Mouse (Mus musculus) embryonic facial prominence, embryonic 13.5 days (tissue): ENCODE measurements at regions not wholly inside any gene's neighbourhood (a gene's known extent, or its start where the extent isn't known, plus 50 kb on each side); places are given as distances from the start of the nearest gene placed in this dataset.
"Not testable (repeated sequence)": the region's sequence is repeated elsewhere in the genome, so short reads cannot be mapped to it uniquely, and the experiment has no call there.

Source experiments
- ATAC-seq: fragments of 200-750 bp; cut with Nextera tagmentation; 2 replicates; pipeline ENCODE4 v1.8.0; 2017; ENCODE audit warnings: low read depth; ENCODE audit not compliant: insufficient number of reproducible peaks, insufficient read depth, low FRiP score, low TSS enrichment
- H3K27ac ChIP-seq: fragments of 300-500 bp; sonication (generic); 2 replicates; pipeline ENCODE4 v1.5.1; 2015; ENCODE audit warnings: moderate library complexity, mild to moderate bottlenecking, inconsistent platforms
- H3K27me3 ChIP-seq: fragments of 300-500 bp; sonication (generic); 2 replicates; pipeline ENCODE4 v1.6.1; 2015; ENCODE audit warnings: mild to moderate bottlenecking, inconsistent platforms
- H3K36me3 ChIP-seq: fragments of 300-500 bp; sonication (generic); 2 replicates; pipeline ENCODE4 v1.6.1; 2015; ENCODE audit warnings: mild to moderate bottlenecking, inconsistent platforms
- H3K4me1 ChIP-seq: fragments of 300-500 bp; sonication (generic); 2 replicates; pipeline ENCODE4 v1.6.1; 2015; ENCODE audit warnings: inconsistent platforms
- H3K4me2 ChIP-seq: fragments of 300-500 bp; sonication (generic); 2 replicates; pipeline ENCODE4 v1.6.1; 2015; ENCODE audit warnings: moderate library complexity, mild to moderate bottlenecking, inconsistent platforms
- H3K4me3 ChIP-seq: fragments of 300-500 bp; sonication (generic); 2 replicates; pipeline ENCODE4 v1.5.1; 2015; ENCODE audit warnings: mild to moderate bottlenecking, inconsistent platforms
- H3K9ac ChIP-seq: fragments of 300-500 bp; sonication (generic); 2 replicates; pipeline ENCODE4 v1.6.1; 2015; ENCODE audit warnings: mild to moderate bottlenecking, inconsistent platforms
- H3K9me3 ChIP-seq: fragments of 300-500 bp; sonication (generic); 2 replicates; pipeline ENCODE4 v1.6.1; 2016; ENCODE audit warnings: inconsistent platforms
- WGBS: fragments of 180-500 bp; shearing (Covaris S2); methylation state at CpG from one replicate; pipeline ENCODE4 v1.1.7; 2015; ENCODE audit warnings: mixed read lengths; 5-methylcytosine and 5-hydroxymethylcytosine counted together

DNA sequence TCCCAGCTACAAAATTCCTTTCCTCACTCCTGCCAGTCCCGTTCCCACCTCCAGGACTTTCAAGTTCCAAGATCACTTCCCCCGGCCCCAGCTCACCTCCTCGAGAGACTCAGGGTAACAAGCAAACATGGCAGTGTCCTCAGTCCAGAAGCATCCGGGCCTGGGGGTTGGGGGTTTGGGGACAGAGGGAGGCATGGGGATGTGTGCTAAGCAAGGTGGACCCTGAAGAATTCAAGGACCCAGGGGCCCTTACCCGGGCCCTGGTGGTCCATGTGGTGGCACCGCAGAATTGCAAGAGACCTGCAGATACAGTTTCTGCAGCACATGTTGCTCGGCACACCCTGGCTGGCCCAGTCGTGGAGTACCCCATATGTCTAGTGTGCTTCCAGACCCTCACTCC, 269.9 kb upstream of the Ube2e3 start:
- whole genome bisulfite sequencing: 91% methylated on average over 8 of the region's 8 CpGs
- Histone ChIP-seq H3K9me3 (no peaks in the 10 kb centered on the region), H3K4me3 (no peak overlapping the region), H3K4me2 (no peak overlapping the region), H3K27me3 (no peaks in the 10 kb centered on the region), H3K27ac (no peak overlapping the region), H3K9ac (no peak overlapping the region), H3K4me1 (no peaks in the 10 kb centered on the region), H3K36me3 (no peaks in the 10 kb centered on the region)
- ATAC-seq: no peak

DNA sequence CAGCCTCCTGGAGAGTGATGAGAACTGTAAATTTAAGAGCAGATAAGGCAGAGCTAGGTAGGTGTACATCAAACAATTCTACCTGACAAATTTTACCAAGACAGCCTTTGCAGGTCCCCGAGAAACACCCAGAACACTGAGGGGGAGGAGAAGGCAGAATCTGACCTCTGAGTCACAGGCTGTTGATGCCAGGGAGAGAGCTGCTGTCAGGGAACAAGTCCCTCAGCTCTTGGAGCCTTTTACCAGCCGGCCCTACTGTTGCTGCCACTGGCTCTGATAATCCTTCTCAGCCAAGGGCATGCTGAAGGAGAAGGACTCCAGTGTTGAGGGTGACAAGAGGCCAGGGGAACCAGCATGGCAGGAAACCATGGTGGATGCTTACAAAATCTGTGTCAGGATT, 271.7 kb upstream of the Ube2e3 start:
- ATAC-seq: no peak
- WGBS: 59% methylated on average over 2 of the region's 2 CpGs

DNA sequence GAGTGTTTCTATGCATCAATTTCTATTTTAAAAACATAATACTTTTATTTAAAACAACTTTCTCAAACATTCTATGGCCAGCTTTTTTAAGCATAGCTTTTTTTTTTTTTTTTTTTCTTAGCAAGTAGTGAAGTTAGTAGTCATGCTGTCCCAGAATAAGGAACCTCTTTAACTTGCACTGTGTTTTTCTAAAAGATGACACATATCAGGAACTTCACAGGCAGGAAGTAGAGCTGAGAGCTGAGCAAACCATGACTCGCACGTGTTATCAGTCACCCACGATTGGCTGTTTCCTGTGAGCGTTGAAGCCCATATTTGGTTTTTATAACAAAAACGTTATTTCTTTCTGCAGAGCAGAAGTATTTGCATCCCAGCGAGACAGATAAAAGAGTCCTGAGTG, 287.9 kb upstream of the Ube2e3 start:
- Histone ChIP-seq H3K27me3 (no peaks in the 10 kb centered on the region), H3K9ac (no peak overlapping the region), H3K36me3 (no peaks in the 10 kb centered on the region), H3K9me3 (no peaks in the 10 kb centered on the region), H3K27ac (no peak overlapping the region), H3K4me3 (no peak overlapping the region), H3K4me1 (no peaks in the 10 kb centered on the region), H3K4me2 (no peak overlapping the region)
- WGBS: 74% methylated on average over 6 of the region's 6 CpGs
- ATAC-seq: no peak

More for the DNA sequence above, 271.7 kb upstream of the Ube2e3 start:
- no peak overlapping the region for H3K27ac ChIP-seq
- H3K4me3 ChIP-seq: no peak overlapping the region
- no peak overlapping the region for H3K4me2 ChIP-seq
- no peaks in the 10 kb centered on the region for H3K9me3 ChIP-seq
- no peaks in the 10 kb centered on the region for H3K27me3 ChIP-seq
- no peak overlapping the region for H3K9ac ChIP-seq
- no peaks in the 10 kb centered on the region for H3K36me3 ChIP-seq
- H3K4me1 ChIP-seq: no peaks in the 10 kb centered on the region

DNA sequence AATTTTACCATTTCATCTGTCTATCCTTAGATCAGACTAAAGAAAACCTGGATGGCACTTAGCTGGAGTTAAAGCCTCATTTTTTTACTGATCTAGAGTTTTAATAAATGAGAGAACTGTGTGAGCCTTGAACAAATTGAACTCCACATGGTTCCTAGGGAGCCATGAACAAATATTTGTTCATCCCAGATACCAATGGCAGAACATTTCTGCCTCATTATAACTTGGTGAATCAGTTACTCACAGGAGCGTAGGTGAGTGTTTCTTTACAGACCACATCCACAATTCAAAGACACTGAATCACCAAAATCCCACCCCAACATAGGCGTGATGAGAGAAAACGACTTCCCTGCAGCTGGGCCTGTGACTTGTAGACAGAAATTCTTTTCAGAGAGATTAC, 295.4 kb upstream of the Ube2e3 start:
- ATAC-seq: no peak
- Histone ChIP-seq H3K36me3 (no peaks in the 10 kb centered on the region), H3K4me2 (no peak overlapping the region), H3K27ac (no peak overlapping the region), H3K27me3 (no peaks in the 10 kb centered on the region), H3K9ac (no peak overlapping the region), H3K9me3 (no peaks in the 10 kb centered on the region), H3K4me1 (no peaks in the 10 kb centered on the region), H3K4me3 (no peak overlapping the region)
- 74% methylated on average over 3 of the region's 3 CpGs for WGBS

DNA sequence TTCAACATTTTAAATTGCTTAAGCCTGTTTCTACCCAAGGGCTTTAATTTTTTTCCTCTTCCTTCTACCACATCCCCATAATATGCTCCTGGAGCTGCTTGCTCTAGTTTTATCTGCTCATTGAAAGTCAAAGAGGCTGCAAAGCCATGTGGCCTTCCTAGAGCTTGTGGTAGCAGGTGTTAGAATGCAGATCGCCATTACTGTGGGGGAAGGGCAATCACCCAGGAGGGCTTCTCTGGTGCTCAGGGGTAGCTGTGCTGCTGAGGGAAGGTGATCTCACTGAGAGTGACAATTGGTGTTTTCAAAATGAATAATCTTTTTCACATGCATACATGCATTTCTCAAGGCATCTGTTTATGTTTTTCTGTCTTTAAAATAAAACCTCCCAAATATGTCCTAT, 309.8 kb upstream of the Ube2e3 start:
- WGBS: 39% methylated on average over 1 of the region's 1 CpGs
- ATAC-seq: no peak
- no peaks in the 10 kb centered on the region for H3K9me3 ChIP-seq
- no peak overlapping the region for H3K4me3 ChIP-seq
- H3K36me3 ChIP-seq: no peaks in the 10 kb centered on the region
- H3K27me3 ChIP-seq: 0 out of 2 replicates have a peak, but pooled peaks cover 8% of the 10 kb centered on the region
- H3K4me2 ChIP-seq: no peak overlapping the region
- H3K4me1 ChIP-seq: no peaks in the 10 kb centered on the region
- no peak overlapping the region for H3K27ac ChIP-seq
- no peak overlapping the region for H3K9ac ChIP-seq

DNA sequence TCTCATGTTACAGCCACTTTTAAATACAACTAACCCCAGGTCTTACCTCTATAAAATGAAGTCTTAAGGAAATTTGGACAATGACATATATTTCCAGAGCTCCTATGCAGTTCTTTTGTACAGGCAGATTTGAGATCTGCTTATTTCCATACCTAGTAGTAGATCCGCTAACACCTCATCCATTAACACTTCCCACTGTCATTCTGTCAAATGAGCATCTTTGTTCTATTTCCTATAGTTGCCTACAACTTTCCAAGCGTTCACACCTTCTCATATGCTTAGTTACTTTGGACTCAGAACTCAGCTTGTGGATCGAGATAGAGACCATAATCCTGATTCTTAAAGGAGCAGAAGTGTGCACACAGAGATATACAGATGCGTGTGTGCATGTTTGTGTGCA, 316.8 kb upstream of the Ube2e3 start:
- no peak overlapping the region for H3K9ac ChIP-seq
- no peak for ATAC-seq
- H3K27ac ChIP-seq: no peak overlapping the region
- WGBS: 88% methylated on average over 4 of the region's 4 CpGs
- no peak overlapping the region for H3K4me3 ChIP-seq
- H3K4me1 ChIP-seq: peaks cover 9% of the 10 kb centered on the region
- H3K36me3 ChIP-seq: no peaks in the 10 kb centered on the region
- no peaks in the 10 kb centered on the region for H3K9me3 ChIP-seq
- H3K27me3 ChIP-seq: 0 out of 2 replicates have a peak, but pooled peaks cover 3% of the 10 kb centered on the region
- H3K4me2 ChIP-seq: no peak overlapping the region

DNA sequence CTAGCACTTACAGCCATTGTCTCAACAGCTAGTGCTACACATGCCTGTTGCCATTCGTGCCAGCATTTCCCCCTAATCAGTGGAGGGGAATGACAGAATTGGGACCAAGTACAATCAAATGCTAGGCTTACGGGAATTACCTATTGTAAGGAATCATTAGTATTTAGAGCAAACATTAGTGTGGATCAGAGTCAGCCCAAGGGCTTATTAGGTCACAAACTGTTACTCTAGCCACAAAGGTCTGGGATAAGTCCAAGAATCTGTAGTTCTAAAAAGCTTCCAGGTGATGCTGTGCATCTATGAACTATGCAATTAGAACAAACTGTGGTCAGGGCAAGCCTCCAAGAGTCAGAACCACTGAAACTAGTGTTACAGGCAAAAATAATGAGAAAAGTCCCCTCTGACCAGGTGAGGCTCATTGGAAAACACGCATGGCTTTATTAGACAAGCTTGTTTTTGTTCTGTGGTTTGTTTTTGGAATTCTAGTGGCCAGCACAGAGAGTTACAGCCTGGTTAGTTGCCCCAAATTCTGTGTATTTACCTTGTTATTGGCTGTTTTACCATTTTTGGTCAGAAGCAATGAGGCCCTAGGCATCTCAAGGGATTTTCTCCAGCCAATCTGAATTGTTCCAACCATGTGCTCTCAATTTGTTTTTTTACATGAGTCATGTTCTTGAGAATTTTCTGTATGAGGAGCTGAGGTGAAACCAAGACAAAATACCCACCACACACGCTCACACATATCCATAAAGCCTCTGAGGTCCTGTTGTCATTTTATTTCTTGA, 319.0 kb upstream of the Ube2e3 start:
- WGBS: 60% methylated on average over 4 of the region's 4 CpGs
- Histone ChIP-seq H3K9ac (no peak overlapping the region), H3K36me3 (no peaks in the 10 kb centered on the region), H3K9me3 (no peaks in the 10 kb centered on the region), H3K4me2 (no peak overlapping the region), H3K27ac (no peak overlapping the region), H3K4me1 (peaks cover 9% of the 10 kb centered on the region), H3K4me3 (no peak overlapping the region), H3K27me3 (0 out of 2 replicates have a peak, but pooled peaks cover 3% of the 10 kb centered on the region)
- no peak for ATAC-seq

DNA sequence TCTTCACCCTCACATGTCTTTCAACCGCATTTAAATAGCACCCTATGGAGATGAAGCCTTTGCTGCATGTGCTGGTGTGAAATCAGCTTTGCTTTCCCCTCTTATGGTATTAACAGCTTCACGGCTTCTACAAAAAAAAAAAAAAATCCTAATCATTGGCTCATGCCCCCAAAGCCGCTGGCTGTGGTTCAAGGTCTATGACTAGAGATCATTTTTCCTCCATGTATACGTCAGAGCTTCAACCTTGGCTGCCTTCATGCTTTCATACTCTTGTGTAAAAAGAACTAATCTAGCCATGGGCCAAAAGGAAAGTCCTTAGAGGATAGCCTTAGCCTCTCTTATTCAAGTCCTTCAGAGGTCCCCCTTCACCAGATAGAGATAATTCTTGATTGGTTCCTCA, 320.6 kb upstream of the Ube2e3 start:
- 72% methylated on average over 4 of the region's 4 CpGs for WGBS
- ATAC-seq: no peak
- no peak overlapping the region for H3K27ac ChIP-seq

DNA sequence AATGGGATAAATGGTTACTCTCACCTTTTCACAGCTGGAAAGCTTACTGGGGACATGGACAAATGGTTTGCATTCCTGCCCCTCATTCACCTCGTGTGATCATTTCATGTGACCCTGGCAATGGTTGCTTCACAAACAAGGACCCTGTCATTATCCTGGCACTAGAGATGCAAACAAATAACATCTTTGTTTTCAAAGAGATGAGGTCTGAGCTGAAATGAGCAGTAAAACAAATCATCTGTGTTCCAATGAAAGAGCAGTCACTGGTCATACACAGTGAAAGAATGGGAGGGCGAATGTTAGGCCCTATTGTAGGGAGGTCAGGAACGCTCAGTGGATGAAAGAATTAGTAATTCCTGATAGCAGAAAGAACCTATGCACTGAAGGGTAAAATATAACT, 327.5 kb upstream of the Ube2e3 start:
- peaks cover 4% of the 10 kb centered on the region for H3K27me3 ChIP-seq
- no peaks in the 10 kb centered on the region for H3K9me3 ChIP-seq
- H3K27ac ChIP-seq: no peak overlapping the region
- ATAC-seq: no peak
- H3K9ac ChIP-seq: no peak overlapping the region
- H3K4me3 ChIP-seq: no peak overlapping the region
- 43% methylated on average over 3 of the region's 3 CpGs for WGBS
- no peaks in the 10 kb centered on the region for H3K36me3 ChIP-seq
- no peak overlapping the region for H3K4me2 ChIP-seq
- peaks cover 20% of the 10 kb centered on the region for H3K4me1 ChIP-seq

More for the DNA sequence above, 320.6 kb upstream of the Ube2e3 start:
- Histone ChIP-seq H3K36me3 (no peaks in the 10 kb centered on the region), H3K9ac (no peak overlapping the region), H3K4me3 (no peak overlapping the region), H3K27me3 (0 out of 2 replicates have a peak, but pooled peaks cover 3% of the 10 kb centered on the region), H3K4me2 (no peak overlapping the region), H3K4me1 (peaks cover 9% of the 10 kb centered on the region), H3K9me3 (no peaks in the 10 kb centered on the region)

DNA sequence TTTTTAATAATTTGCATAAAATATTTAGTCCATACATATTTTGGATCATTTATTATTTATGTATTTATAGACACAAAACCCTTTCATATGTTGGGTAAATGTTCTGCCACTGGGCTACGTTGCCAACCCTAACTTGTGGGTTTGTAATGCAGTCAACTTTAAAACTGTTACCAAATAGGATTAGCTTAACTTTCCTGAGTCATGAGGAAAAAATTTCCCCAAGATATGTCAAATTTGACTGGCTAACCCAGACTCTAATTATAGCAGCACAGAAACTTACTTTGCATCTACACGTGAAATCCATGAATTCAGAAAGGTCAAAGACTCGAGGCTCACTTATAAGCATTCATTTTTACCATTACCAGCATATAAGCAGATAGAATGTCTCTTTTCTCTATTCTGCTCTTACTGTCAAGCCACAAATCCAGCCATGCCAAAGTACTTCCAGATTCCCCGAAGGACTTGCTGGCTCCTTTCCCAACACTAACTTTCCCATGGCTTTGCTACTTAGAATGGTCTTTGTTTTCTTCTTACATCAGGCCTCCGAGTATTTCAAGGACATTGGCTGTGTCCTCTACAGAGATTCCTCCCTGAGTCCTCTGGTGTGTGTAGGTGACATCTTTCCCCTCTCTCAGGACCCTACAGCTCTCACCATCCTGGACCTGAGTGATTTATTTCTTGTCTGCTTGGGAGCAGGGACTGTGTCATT, 328.2 kb upstream of the Ube2e3 start:
- Histone ChIP-seq H3K36me3 (no peaks in the 10 kb centered on the region), H3K27me3 (peaks cover 4% of the 10 kb centered on the region), H3K4me2 (no peak overlapping the region; the same call in 1 of the 2 replicates), H3K9ac (no peak overlapping the region), H3K4me1 (peaks cover 20% of the 10 kb centered on the region), H3K4me3 (no peak overlapping the region), H3K9me3 (no peaks in the 10 kb centered on the region), H3K27ac (no peak overlapping the region)
- no peak for ATAC-seq
- 20% methylated on average over 5 of the region's 5 CpGs for WGBS

DNA sequence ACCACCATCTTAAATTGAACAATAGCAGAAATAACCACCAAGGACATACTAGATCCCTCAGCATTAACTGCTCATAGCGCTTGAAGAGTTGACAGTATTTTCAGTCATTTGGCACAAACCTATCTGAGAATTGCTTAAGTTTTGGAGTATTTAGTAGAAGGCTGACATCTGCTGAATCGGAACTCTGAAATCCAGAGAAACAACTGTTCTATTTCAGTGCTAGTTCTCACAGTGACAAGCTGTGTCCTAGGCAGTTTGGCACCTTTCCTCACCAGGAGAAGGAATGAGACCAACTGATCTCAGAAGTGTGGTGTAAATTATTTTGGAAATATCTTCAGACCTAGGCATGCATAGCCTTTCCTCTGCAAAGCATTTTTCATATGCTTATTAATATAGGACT, 330.4 kb upstream of the Ube2e3 start:
- Histone ChIP-seq H3K4me2 (no peak overlapping the region), H3K4me1 (peaks cover 20% of the 10 kb centered on the region), H3K27ac (no peak overlapping the region), H3K9ac (no peak overlapping the region), H3K4me3 (no peak overlapping the region), H3K27me3 (peaks cover 4% of the 10 kb centered on the region), H3K36me3 (no peaks in the 10 kb centered on the region), H3K9me3 (no peaks in the 10 kb centered on the region)
- 93% methylated on average over 2 of the region's 2 CpGs for WGBS
- no peak for ATAC-seq

DNA sequence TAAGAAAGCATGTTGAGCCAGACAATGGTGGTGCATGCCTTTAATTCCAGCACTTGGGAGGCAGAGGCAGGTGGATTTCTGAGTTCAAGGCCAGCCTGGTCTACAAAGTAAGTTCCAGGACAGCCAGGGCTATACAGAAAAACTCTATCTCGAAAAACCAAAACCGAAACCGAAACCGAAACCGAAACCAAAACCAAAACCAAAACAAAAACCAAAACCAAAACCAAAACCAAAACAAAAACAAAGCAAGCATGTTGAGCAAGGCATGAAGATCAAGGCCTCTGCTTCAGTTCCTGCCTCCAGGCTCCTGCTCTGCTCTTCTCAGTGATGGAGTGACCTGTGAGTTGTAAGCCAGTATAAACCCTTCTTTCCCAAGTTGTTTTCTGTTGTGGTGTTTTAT, 334.0 kb upstream of the Ube2e3 start:
- not testable (repeated sequence) for ATAC-seq, H3K4me2 ChIP-seq, H3K27me3 ChIP-seq, H3K9me3 ChIP-seq, H3K36me3 ChIP-seq, H3K27ac ChIP-seq, H3K4me3 ChIP-seq, H3K4me1 ChIP-seq, H3K9ac ChIP-seq
- 93% methylated on average over 5 of the region's 5 CpGs for WGBS
